Mouse (Mus musculus) adrenal gland, postnatal 4 days (tissue): ENCODE measurements around the gene Cks1b. TPM values are rescaled to one million over a fixed set of nuclear protein-coding genes. Genes with fewer than 3 reads are reported as not detected.
"Not testable (repeated sequence)": the region's sequence is repeated elsewhere in the genome, so short reads cannot be mapped to it uniquely, and the experiment has no call there.

Experiments
- DNase-seq, 2 experiments: peaks; one replicate each; pipeline ENCODE4 v3.0.0; 2021 to 2022; ENCODE audit warnings: low spot score in 2 of 2, mixed read lengths in 2 of 2
- total RNA-seq, 2 experiments: library from RNA; stranded (reverse); gene quantifications; 2 replicates each; pipeline ENCODE4 v1.2.3; 2021

Gene Cks1b
- total RNA-seq, 2 experiments from 2014 or later: 64.2 to 66.3 TPM

DNA sequence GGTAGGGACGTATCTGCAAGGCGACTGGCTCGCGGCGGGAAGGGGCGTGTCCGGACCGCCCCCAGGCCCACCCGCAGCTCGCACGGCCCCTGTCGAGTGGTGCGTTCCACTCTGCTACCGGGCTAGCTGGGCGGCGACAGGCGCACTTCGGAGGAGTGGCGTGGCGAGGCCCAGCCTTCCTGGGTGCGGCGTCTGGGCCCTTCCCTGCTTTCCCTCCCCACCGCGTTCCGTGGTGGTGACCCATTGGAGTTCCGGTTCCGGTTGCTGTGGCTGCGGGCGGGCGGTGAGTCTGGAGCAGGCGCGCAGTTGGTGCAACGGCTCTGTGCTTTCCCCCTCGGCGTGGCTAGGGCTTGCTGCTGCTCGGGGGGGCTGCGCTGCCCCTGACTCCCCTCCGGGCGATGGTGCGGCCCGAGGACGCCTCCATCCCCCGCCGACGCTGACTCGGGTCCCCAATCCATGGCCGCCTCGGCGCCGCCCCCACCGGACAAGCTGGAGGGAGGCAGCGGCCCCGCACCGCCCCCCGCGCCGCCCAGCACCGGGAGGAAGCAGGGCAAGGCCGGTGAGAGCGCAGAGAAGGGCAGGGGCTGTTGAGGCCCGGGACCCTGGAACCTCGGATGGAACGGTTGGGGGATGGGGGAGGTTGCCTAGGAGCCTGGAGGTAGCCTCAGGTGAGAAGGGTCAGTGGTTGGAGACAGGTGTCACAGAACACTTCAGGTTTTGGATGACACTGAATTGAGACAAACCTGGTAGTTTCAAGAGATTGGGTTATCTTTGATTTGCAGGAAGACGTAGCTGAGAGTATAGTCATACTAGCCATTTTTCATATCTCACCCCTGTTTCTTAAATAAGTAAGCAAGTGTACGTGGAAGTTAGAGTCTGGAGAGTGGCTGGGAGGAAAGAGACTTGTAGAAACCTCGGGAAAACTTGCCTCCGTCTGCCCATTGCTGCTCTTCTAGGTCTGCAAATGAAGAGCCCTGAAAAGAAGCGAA lies 12.3 kb upstream of the Cks1b start, which contains the start of gene Pygo2:
Gene Pygo2, plus strand, starts transcription at position 44 of the 989 bp plus-strand sequence.
- DNase-seq: peak; percentile 83 to 88

DNA sequence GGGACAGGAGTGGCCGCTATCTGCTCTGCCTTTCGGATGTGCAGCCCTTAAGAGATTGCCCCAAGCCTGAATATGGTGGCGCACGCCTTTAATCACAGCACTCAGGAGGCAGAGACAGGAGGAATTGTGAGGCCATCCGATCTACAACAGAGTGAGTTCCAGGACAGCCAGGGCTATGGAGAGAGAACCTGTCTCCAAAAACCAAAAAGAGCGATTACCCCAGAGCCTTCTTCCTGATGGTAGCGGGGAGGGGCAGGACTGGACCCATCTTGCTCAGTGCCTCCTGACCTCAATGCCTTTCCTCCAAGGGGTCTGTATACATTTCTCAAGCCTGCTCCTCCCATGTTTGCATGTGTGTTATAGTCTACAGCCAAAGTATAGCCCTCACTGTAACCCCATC lies 10.8 kb upstream of the Cks1b start:
- DNase-seq: not testable (repeated sequence)

- no peak for DNase-seq
These were observed 7.7 kb upstream of the Cks1b start for GRCm38 (mm10) chr3:89425876-89426275.

DNA sequence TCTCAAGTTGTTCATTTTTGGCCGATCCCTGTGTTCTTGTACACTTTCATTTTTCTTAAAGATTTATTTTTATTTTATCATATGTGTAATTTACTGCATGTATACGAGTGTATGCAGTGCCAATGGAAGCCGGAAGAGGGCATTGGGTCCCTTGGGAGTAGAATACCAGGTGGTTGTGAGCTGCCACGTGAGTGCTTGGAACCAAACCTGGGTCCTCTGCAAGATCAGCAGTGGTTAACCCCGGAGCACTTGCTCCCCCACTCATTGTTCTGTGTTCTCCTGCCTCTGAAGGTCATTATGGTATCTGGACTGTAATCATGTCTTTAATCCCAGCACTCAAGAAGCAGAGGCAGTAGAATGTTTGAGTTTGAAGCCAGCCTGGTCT lies 7.0 kb upstream of the Cks1b start:
- DNase-seq: no peak

- no peak for DNase-seq
These were observed 6.4 kb upstream of the Cks1b start for GRCm38 (mm10) chr3:89424416-89425140.

- no peak for DNase-seq
These were observed 4.5 kb upstream of the Cks1b start for GRCm38 (mm10) chr3:89422556-89423205.

DNA sequence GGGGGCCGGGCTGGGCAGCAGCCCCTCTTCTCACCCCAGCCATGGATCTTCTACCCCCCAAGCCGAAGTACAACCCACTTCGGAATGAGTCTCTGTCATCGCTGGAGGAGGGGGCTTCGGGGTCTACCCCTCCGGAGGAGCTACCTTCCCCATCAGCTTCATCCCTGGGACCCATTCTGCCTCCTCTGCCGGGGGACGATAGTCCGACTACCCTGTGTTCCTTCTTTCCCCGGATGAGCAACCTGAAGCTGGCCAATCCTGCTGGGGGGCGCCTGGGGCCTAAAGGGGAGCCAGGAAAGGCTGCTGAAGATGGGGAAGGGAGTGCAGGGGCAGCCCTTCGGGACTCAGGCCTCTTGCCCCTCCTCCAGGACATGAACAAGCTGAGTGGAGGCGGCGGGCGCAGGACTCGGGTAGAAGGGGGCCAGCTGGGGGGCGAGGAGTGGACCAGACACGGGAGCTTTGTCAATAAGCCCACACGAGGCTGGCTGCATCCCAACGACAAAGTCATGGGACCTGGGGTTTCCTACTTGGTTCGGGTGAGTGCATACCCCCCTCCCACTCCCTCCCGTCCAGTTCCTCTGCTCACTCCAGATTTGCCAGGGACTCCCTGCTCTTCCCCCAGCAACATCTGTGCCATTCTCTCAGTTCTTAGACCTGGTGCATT lies 3.8 kb upstream of the Cks1b start:
- no peak for DNase-seq

DNA sequence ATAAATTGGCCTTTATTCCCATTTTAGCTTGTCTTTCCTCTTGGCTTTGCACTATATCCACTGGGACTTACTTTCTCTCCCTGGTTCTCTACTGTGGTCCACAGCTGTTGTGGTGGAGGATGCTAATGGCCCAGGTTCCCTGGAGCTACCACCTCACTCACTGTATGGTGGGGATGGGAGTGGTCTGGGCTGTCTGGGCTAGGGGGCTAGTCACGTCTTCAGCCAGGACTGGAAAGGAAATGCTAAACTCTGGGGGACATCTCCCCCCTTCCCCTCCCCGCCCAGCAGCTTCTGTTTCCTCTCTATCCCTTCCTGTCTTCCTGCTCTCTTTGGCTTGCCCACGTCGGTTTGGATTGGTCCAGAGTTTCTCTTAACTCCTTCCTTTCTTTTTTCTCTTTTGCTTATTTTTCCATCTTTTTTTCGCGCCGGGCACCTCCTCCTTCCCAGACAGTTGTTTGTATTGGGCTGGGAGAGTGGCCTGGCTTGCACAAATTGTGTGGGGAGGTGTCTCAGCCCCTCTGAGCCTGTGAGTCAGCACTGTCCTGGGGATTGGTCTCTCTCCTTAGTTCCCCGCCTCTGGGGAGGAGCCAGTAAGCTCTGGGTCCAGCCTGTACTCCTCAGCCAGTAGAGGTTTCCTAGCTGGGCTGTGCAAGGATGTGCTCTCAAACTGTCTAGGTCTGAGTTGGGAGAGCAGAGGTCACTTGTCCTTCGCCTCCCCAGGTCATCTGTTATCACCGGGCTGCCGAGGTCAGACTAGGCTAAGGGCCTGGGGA lies 3.0 kb upstream of the Cks1b start:
- DNase-seq: peak in 1 of 2 experiments; percentile 69

DNA sequence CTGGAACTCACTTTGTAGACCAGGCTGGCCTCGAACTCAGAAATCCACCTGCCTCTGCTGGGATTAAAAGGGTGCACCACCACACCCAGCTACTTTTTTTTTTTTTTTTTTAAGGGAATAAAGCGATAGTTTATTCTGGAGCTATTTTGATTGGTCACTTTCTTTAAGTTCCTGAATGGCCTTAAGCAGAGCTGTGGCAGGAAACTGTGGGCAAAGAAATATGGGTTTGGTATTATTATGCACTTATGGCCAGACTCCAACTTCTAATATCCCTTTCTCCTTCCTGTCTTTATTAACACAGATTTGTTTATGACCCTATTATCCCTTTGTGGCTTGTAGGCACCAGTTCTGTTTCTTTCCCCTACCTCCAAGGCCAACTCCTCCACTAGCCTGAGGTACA lies 2.2 kb upstream of the Cks1b start:
- no peak for DNase-seq

DNA sequence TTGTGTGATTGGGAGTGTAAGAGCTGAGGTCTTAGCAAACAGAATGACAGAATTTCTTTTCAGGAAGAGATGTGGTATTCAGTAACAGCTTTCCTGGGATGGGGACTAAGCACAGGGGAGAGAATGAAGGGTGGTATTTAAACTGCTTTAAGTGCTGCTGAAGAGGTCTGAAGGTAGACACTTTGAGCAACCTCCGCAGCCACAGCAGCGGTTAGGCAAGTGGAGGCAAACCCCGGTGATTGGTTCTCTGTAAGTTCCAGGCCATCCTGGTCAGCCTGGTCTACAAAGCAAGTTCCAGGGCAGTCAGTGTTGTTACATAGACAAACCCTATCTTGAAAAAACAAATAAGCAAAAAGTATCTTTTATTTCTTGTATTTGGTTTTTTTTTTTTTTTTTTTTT lies 1.8 kb upstream of the Cks1b start:
- no peak for DNase-seq

DNA sequence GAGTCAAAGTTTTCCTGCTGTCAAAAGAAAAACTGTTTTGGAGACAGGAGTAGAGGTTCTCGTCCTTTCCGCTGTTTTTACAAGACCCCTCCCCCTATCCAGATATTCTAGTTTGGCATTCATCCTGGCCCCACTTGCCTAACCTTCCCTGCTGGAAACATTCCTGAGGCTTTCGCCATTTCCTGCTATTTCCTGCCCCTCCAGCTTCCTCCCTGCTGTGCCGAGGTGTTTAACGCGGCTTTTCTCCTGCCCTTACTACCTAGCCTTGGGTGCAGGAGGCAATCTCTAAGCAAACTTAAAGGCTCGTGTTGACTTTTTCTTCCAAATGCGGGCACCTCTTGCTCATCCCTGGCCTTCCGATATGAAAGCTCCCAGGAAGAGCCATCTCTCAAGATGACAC lies 1.4 kb upstream of the Cks1b start:
- peak in 1 of 2 experiments; percentile 38 for DNase-seq

- peak in 1 of 2 experiments; percentile 69 for DNase-seq
These were observed 673 bp upstream of the Cks1b start for GRCm38 (mm10) chr3:89418861-89419250.

DNA sequence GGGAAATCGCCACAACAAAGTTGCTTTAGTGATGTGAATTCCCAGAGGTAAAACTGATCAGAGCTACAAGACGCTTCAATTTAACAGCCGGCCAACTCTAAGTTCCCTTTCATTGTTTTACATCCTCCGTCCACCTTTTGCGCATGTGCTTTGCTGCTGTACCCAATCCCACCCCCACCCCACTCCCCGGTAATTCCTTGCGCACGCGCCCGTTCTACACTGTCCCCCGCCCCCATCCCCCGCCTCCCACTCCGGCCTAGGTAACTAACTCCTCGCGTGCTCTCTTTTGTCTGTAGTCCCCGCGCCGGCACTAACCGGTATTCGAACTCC lies 378 bp downstream of the Cks1b start:
- peak in 1 of 2 experiments; percentile 31 for DNase-seq

DNA sequence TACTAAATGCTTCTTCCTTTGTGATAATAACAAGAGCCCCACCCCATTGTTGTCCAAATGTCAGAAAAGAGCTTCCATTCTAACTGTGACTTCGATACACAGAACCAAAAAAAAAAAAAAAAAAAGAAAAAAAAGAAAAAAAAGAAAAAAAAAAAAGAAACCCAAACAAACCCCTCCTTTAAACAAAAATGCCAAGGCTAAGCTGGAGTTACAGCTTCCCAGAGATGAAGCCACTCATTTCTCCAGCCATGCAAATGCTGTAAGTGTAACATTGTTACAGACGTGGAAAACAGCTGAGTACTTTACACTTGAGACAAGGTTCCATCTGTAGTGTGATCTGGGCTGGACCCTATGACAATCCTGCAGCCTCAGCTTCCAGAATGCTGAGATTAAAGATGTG lies 1.1 kb downstream of the Cks1b start:
- DNase-seq: no peak

- DNase-seq: no peak
These were observed 2.0 kb downstream of the Cks1b start for GRCm38 (mm10) chr3:89416158-89416557.

DNA sequence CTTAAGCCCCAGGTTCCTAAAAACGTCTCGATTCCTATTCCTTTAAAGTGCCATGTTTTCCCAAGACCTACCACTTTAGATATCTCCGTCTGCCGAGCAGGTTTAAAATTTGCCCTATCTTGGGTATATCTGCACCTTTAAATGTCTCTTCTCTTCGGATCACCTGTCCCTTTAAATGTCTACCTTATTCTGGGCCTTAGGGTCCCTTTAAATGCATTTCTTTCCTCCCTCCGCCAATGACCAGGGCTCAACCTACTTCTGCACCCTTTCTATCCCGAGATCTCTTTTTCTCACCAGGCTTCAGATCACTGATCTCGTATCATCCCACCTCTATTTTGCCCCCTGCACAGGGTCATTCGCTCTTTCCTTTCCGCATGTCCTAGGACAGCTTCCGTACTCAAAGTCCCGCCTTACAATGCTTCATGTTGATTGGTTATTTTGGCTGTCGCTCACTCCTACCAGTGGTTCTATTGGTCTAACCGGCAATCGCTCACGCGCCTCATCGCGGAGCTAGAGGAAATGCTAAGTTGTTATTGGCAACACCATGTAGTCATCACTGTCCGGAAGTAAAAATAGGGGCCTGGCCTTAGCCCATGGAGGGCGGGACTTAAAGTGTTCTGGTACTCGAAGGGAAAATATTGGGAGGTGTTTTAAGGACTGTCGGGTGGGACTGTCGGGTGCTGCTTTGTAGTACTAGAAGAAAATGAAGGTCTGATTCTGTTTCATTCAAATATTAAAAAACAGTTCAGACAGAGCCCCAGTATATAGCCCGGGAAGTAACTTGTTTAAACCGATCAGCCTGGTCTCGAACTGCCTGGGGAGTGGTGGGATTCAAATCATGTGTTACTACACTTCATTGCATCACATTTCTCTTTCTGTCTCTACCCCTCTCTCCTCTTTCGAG lies 6.4 kb downstream of the Cks1b start, which contains the start of gene Flad1:
Gene Flad1, minus strand, starts transcription at position 381 of the 904 bp plus-strand sequence.
- peak; percentile 88 to 91 for DNase-seq

GRCm38 (mm10) chr3:89410864-89411263 lies 7.3 kb downstream of the Cks1b start:
- no peak for DNase-seq

- no peak for DNase-seq
These were observed 8.5 kb downstream of the Cks1b start for GRCm38 (mm10) chr3:89409701-89410100.

DNA sequence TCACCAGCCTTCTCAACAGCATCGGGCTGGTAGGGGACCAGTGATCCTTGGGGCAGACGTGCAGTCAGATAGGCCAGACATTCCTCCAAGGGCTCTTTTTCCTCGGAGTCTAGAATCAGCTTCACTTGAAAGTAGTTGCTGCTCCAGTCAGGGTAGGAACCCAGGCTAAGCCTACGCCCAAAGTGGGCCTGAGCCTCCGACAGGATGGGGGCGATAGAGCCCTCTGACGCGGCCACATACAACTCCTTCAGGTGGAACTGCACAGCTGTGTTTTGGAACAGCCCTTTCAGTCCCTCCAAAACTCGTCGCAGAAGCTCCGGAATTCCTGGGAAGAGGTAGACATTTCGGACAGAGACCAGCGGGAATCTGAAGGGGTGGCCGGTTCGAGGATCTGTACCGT lies 9.7 kb downstream of the Cks1b start:
- no peak for DNase-seq
